Mouse (Mus musculus) layer of hippocampus, adult 9-11 months (tissue): Measurements from ENCODE around the gene Trp53bp2.

Source experiments
- DNase-seq: peaks from one replicate; pipeline ENCODE4 v3.0.0; 2022

Trp53bp2 gene

DNA sequence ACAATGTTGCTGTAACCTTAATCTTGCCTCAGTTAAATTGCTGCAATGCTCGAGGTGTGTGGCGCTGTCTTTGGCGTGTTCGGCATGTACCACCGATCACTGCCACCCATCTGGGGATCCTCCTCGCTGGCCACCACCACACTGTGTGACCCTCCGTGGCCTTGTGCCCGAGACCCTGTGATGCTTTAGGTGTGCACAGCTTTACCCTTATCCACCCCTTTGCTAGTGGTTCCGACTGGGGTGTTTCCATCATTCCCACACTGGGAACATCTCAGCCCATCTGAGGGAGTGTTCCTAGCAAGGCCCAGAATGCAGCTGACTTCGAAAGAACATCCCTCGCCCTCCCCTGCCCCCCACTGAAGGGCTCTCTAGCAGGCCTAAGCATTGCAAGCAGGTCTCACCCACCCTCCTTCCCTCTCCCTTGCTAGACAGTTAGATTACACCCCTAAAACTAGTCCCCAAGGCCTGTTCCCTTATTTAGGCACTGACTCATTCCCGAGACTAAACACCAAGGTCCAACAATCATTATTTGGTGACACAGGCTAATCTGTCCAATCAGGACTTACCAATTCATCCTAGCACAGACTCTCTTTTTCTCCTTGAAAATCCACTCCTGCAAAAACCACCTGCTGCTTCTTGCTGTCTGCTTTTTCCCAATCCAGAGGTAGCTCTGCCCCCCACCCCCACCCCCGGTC, 94.4 kb downstream of the Trp53bp2 start:
- no peak for DNase-seq

DNA sequence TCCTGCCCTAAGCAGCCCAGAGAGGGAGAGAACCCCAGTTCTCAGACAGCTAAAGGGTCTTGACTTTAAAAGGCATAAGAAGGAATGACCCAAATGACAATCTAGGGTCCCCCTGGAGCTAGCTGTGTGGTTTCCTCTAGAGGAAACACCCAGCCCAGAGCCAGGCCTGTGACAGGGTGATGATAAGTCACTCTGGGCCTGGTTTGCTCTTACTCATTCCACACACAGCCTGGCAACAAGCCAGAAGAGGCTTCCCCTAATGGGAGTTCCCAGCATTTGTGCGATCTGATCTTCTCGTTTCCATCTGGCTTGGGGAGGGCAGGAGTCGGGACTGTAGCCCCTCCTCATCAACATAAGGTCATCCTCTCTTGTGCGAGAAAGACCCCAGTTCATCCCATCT, 95.3 kb downstream of the Trp53bp2 start:
- DNase-seq = no peak

DNA sequence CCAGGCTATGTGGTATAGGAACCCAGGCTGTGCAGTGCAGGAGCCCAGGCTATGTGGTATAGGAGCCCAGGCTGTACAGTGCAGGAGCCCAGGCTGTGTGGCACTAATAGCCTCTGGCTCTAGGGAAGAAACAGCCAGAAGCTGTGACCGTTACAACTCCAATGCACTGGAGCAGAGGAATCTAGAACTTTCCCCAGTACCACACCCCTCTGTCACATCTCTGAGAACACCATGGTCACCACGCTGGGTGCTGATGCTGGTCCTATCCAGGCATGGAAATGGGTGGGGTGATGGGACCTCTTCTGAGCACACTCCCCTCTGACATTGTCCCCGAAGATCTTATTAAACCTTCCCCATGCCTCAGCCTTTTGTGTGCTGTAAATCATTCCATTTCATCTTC, 96.3 kb downstream of the Trp53bp2 start:
- DNase-seq = no peak

DNA sequence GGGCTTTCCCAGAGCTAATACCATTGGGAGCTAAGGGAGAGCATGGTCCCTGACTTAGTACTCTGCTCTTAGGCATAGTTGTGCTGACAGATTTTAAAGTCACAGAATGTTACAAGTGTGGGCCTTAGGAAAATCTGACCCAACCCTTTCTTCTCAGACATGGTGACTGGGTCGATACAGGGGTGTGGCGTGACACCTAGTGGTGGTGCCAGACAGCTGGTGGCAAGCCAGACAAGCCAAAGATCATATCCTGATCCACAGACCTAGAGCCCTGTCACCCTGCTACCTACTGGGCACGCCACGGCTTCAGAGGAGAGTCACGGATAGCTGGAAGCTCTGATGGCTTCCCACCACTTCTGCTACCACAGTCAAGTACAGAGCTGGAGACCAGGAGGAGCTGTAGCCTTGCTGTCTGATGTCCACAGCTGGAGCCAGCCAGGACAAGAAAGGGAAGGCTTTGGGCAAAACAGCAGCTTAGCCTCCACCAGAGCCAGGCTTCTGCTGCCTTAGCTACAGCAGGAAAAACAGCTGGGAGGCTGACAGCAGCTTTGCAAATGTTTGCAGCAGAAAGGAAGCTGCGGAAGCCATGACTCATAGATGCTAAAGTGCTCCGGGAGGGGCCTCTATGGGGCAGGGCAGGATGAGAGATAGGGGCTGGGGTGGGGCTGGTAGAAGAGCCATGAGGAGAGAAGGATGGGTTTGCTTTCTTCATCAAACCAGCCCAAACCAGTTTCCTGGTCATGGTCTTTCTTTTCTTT, 97.4 kb downstream of the Trp53bp2 start:
- DNase-seq = no peak

DNA sequence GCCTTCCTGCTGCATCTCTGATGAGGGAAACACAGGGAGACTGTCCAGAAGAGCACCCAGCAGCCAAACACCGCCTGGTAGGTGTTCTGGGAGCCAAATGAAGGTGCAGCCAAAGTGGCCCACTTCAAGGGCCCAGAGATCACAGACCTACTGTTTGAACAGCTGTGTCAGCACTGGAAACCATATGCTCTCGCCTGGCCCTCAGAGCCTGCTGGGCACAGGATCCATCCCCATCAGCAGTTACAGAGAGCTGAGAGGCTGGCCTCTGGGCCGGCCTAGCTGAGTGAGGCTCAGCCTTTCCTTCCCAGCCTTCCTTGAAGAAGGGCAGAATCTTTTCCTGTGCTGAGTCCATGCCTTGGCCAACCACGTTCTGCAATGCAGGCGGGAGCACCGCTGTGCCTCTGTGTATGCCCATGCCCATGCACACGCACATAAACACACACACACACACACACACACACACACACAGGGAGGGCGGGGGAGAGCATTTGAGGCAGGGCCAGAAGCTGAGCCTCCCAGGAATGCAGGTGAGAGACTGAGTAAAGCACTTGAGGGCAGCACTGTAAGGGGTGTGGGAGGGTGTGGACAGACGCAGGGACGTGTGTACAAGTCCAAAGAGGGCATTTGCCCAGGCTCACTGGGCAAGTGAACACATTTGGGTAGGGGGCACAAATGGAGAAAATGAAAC, 100.3 kb downstream of the Trp53bp2 start:
- DNase-seq = no peak

DNA sequence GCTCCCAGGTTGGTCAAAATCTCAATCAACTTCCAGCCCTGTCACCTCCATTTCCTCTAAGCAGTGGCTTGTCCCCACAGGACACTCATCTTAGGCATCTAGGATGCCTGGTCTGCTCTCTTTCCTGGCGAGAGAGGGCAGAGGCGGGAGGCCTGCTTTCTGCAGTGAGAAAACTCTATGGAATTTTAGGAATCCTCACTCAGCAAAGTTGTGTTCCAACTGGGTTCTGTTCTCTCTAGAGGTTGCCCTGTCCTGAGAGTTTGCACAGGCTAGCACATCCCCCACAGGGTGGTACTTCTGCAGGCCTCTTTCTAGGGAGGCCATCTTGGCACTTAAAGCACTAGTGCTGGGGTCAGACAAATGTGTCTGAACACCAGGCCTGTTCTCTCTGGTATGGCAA, 102.1 kb downstream of the Trp53bp2 start:
- no peak for DNase-seq

GRCm38 (mm10) chr1:182511778-182512177, 102.8 kb downstream of the Trp53bp2 start:
- no peak for DNase-seq
